Mouse (Mus musculus) activated CD4-positive, CD25-positive, alpha-beta regulatory T cell (primary cell): Measurements from ENCODE around the gene Rbmx2. TPM values are rescaled to one million over a fixed set of nuclear protein-coding genes. Genes with fewer than 3 reads are reported as not detected.

Experiments
- polyA plus RNA-seq, 2 experiments: library from polyadenylated mRNA; unstranded; fragments of 100-300 nt; shearing (Covaris generic); gene quantifications; one replicate each; pipeline ENCODE4 v1.2.1; 2017

Gene Rbmx2
- polyA plus RNA-seq: 10 to 100 TPM; 17.7 to 22.7 TPM

DNA sequence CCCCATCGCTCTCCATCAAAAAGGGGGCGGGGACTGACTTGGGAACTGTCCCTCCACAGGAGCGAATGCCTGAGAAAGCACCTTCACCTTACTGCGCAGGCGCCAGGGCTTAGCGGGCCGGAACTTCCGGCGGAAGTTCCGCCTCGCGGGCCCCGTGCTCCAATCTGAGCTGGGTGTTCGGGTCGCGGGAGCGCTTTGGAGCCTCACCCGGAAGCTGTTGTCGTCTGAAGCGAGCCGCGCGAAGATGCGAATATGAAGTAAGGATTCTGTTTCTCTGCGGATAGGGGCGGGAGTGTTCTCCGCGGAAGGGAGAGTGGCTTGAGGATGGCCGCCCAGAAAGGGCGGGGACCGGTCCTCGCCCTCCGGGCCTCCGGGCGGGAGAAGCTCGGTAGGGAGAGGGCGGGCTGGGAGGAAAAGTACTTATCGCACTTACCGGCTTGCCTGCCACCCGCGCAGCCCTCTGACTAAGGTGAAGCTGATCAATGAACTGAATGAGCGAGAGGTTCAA is at the start of gene Rbmx2:
TSS of gene Rbmx2 (plus strand) at position 141 of the 508 bp plus-strand sequence.

DNA sequence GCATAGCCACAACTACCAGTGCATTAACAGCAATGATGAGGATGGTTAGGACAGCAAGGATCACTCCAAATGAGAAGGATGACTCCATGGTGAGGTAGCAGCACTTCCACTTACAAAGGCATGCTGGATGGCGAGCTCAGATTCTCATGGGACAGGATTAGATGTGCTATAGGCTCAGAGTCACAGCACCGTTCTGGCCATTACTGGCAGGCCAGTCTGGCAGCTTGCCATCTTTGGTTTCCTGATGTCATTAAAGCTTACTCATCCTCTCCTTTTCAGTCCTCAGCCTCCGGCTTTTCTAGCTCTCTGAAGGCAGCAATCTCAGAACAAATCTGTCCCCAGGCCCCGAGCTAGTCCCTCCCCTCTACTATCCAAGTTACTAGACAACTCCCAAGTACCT is 20.6 kb upstream of the Rbmx2 start, which contains the start of gene Gpr119:
TSS of gene Gpr119 (minus strand) at position 308 of the 400 bp plus-strand sequence.

Other genes with a start within 250 kb of the Rbmx2 start
- 10 to 100 TPM; 49.9 to 94.2 TPM for gene Elf4, start 231.9 kb upstream of the Rbmx2 start, polyA plus RNA-seq
- gene Aifm1, start 181.4 kb upstream of the Rbmx2 start, polyA plus RNA-seq: 10 to 100 TPM; 37.2 to 52.0 TPM
- under 1 TPM; 0.18 to 0.85 TPM for gene Rab33a, start 175.7 kb upstream of the Rbmx2 start, polyA plus RNA-seq
- 10 to 100 TPM; 12.6 to 18.1 TPM for gene Zfp280c, start 100.5 kb upstream of the Rbmx2 start, polyA plus RNA-seq
- gene Slc25a14, start 71.6 kb upstream of the Rbmx2 start, polyA plus RNA-seq: 10 to 100 TPM; 13.6 to 14.8 TPM
- not detected for gene Gpr119, start 20.5 kb upstream of the Rbmx2 start, polyA plus RNA-seq
- not detected for gene Gm595, start 182.7 kb downstream of the Rbmx2 start, polyA plus RNA-seq